Mouse (Mus musculus) B cell, adult 2 months (primary cell): ENCODE data around the gene Galnt6.

Source experiments
- DNase-seq, 2 experiments: peaks; one replicate each; pipeline ENCODE4 v3.0.0; 2022

Galnt6 gene

GRCm38 (mm10) chr15:100754041-100754440 lies 24.9 kb upstream of the Galnt6 start:
- no peak for DNase-seq

GRCm38 (mm10) chr15:100753045-100753444 lies 23.9 kb upstream of the Galnt6 start:
- DNase-seq, result no peak

GRCm38 (mm10) chr15:100752439-100752838 lies 23.3 kb upstream of the Galnt6 start:
- DNase-seq, result no peak

- no peak for DNase-seq
Observed at GRCm38 (mm10) chr15:100749751-100750538, 20.8 kb upstream of the Galnt6 start.

- no peak for DNase-seq
Observed at GRCm38 (mm10) chr15:100748584-100748983, 19.4 kb upstream of the Galnt6 start.

GRCm38 (mm10) chr15:100747121-100747963 lies 18.2 kb upstream of the Galnt6 start:
- no peak for DNase-seq

GRCm38 (mm10) chr15:100746478-100747120 lies 17.4 kb upstream of the Galnt6 start:
- DNase-seq, result no peak

GRCm38 (mm10) chr15:100743238-100743637 lies 14.1 kb upstream of the Galnt6 start:
- no peak for DNase-seq

- DNase-seq, result no peak
Observed at GRCm38 (mm10) chr15:100739442-100739841, 10.3 kb upstream of the Galnt6 start.

GRCm38 (mm10) chr15:100738351-100738781 lies 9.2 kb upstream of the Galnt6 start:
- DNase-seq, result no peak

GRCm38 (mm10) chr15:100737667-100738066 lies 8.5 kb upstream of the Galnt6 start:
- peak in 1 of 2 experiments; percentile 28 for DNase-seq

- DNase-seq, result no peak
Observed at GRCm38 (mm10) chr15:100735953-100736300, 6.8 kb upstream of the Galnt6 start.

GRCm38 (mm10) chr15:100735095-100735952 lies 6.1 kb upstream of the Galnt6 start:
- DNase-seq, result no peak

GRCm38 (mm10) chr15:100732580-100732979 lies 3.4 kb upstream of the Galnt6 start:
- peak; percentile 71 to 76 for DNase-seq

GRCm38 (mm10) chr15:100731081-100731480 lies 1.9 kb upstream of the Galnt6 start:
- DNase-seq, result no peak

- DNase-seq, result peak; percentile 33 to 39
Observed at GRCm38 (mm10) chr15:100728586-100728985, 590 bp downstream of the Galnt6 start.

GRCm38 (mm10) chr15:100727834-100728233 lies 1.3 kb downstream of the Galnt6 start:
- DNase-seq, result no peak

GRCm38 (mm10) chr15:100726721-100727120 lies 2.5 kb downstream of the Galnt6 start:
- no peak for DNase-seq

- no peak for DNase-seq
Observed at GRCm38 (mm10) chr15:100723505-100723904, 5.7 kb downstream of the Galnt6 start.

GRCm38 (mm10) chr15:100722564-100722963 lies 6.6 kb downstream of the Galnt6 start:
- DNase-seq, result no peak

- DNase-seq, result no peak
Observed at GRCm38 (mm10) chr15:100722026-100722425, 7.2 kb downstream of the Galnt6 start.

- DNase-seq, result no peak
Observed at GRCm38 (mm10) chr15:100721445-100721844, 7.7 kb downstream of the Galnt6 start.
